Mouse (Mus musculus) thymus, adult 2 months (tissue): ENCODE results near the gene Gpr87. TPM values are rescaled to one million over a fixed set of nuclear protein-coding genes. Genes with fewer than 3 reads are reported as not detected.
A peak's percentile ranks its signal among the peaks of the same experiment; 100 is the strongest.

Experiments
- DNase-seq: peaks from one replicate; pipeline ENCODE4 v3.0.0; 2021
- H3K27ac ChIP-seq: fragments of 200-500 bp; 2 replicates; pipeline ENCODE4 v1.5.1; 2012; ENCODE audit warnings: low read length, control low read depth; ENCODE audit not compliant: control insufficient read depth, insufficient read depth
- H3K27me3 ChIP-seq: fragments of 200-500 bp; 2 replicates; pipeline ENCODE4 v1.6.1; 2012; ENCODE audit warnings: mild to moderate bottlenecking, low read length, moderate library complexity, mixed read lengths; ENCODE audit not compliant: control insufficient read depth, insufficient read depth
- H3K36me3 ChIP-seq: fragments of 200-500 bp; 2 replicates; pipeline ENCODE4 v1.6.1; 2012; ENCODE audit warnings: mild to moderate bottlenecking, low read length, moderate library complexity; ENCODE audit not compliant: control insufficient read depth, insufficient read depth
- H3K4me1 ChIP-seq: fragments of 200-500 bp; replicated peaks from 2 replicates; pipeline ENCODE4 v1.6.1; 2012; ENCODE audit warnings: low read length; ENCODE audit not compliant: control insufficient read depth, insufficient read depth
- H3K4me3 ChIP-seq: fragments of 200-500 bp; 2 replicates; pipeline ENCODE4 v1.5.1; 2012; ENCODE audit warnings: mild to moderate bottlenecking, low read length, control low read depth, moderate library complexity; ENCODE audit not compliant: control insufficient read depth, insufficient read depth
- CTCF ChIP-seq: fragments of 200-500 bp; IDR thresholded peaks from 2 replicates; pipeline ENCODE4 v1.5.1; 2012; ENCODE audit warnings: mild to moderate bottlenecking, control low read depth, low read length, moderate library complexity, borderline replicate concordance; ENCODE audit not compliant: control insufficient read depth, poor library complexity, insufficient read depth; ENCODE audit errors: extremely low read depth
- POLR2A ChIP-seq: fragments of 200-500 bp; IDR thresholded peaks from 2 replicates; pipeline ENCODE4 v1.6.1; 2012; ENCODE audit warnings: mild to moderate bottlenecking, low read length, control low read depth, moderate library complexity; ENCODE audit not compliant: control insufficient read depth, poor library complexity, insufficient read depth; ENCODE audit errors: extremely low read depth
- WGBS: fragments of 180-500 bp; shearing (Covaris S2); methylation state at CpG from one replicate; pipeline ENCODE4 v1.1.7; 2018; 5-methylcytosine and 5-hydroxymethylcytosine counted together
- polyA plus RNA-seq: library from polyadenylated mRNA; depleted of rRNA; stranded (reverse); fragments of >200 nt; gene quantifications from 2 replicates; pipeline ENCODE4 v1.2.3, GENCODE M21; 2012

Gpr87 gene
- polyA plus RNA-seq, 1 experiment, result 3.7 TPM

- no peak for TF ChIP-seq CTCF
- TF ChIP-seq POLR2A, result no peak
- no peak overlapping the region for H3K4me3 ChIP-seq
- peaks cover 20% of the 10 kb centered on the region for H3K4me1 ChIP-seq
- H3K27me3 ChIP-seq, result no peaks in the 10 kb centered on the region
- no peaks in the 10 kb centered on the region for H3K36me3 ChIP-seq
- H3K27ac ChIP-seq, result no peak overlapping the region
- DNase-seq, result peak; percentile 45
- 72% methylated on average over 4 of the region's 4 CpGs for WGBS
Measured at GRCm38 (mm10) chr3:59208650-59209548, 14.0 kb upstream of the Gpr87 start.

- Histone ChIP-seq H3K36me3 (no peaks in the 10 kb centered on the region), H3K4me1 (peaks cover 34% of the 10 kb centered on the region), H3K27ac (no peak overlapping the region), H3K27me3 (no peaks in the 10 kb centered on the region), H3K4me3 (no peak overlapping the region)
- TF ChIP-seq POLR2A (no peak), CTCF (no peak)
- 8% methylated on average over 4 of the region's 4 CpGs for WGBS
- DNase-seq, result peak; percentile 47
Measured at GRCm38 (mm10) chr3:59205941-59206340, 11.0 kb upstream of the Gpr87 start.

DNA sequence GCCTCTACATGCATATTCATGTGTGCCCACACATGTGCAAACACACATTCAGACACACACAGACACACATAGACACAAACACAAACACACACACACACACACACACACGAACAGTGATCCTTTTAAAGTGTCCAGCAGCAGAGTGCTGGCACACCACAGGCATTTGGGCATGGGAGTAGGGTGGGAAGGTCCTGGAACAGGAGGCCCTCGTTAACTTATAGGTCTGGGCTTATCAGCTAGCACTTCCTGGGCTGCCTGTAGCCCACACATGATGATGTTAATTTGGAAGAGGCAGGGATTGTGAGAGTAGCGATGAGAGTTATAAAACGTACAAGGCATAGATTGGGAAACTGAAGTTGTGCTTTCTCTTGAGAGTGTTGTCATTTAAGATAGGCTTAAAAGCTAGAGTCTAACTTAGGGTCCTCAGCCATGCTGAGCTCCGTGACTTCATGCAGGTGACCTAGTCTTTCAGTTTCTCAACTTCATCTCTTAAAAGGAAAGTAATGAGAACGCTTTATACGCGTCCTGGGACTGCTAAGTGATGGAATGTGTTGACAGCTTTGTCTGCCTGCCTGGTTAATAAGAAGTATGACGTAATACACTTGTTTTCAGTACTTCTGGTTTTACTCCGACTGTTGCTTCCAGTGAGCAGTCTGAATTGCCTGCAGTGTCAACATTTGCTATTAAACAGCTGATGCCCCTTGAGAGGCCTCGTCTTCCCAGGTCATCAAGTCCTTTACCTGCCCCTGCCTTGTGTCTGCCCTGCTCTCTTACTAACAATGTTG is 10.0 kb upstream of the Gpr87 start:
- WGBS, result 90% methylated on average over 11 of the region's 11 CpGs

DNA sequence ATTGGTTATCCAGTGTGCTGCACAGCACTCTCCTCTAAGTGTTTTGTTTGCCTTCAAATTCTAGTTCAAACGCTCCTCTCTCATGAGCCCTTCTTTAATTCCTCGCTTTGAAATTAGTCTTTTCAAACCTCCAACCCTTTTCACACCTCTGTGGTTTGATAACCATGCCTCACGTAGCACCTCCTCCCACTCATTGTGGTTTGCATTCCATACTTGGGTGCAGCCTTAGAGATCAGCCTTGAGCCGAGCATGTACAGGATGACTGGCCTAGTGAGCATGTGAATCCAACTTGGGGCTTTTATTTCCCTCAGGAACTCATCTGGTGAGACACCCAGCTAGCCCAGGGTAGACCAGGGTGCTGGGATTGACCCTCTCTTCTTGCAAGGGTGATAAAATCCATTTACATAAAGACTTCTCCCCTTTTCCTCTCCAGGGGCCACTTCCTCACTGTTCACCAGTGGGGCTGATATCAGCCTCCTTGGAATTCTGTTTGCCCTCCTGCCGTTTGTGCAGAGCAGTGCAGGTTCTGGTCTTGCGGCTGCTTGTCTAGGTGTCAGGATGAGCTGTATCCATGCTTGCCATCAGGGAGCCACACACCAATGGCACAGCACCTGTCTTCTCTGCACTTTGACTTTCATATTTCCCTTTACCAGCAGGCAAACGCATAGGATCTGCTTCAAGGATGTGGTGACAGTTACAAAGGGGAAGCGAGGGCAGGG is 9.1 kb upstream of the Gpr87 start:
- TF ChIP-seq POLR2A (no peak), CTCF (no peak)
- Histone ChIP-seq H3K27me3 (no peaks in the 10 kb centered on the region), H3K27ac (no peak overlapping the region), H3K36me3 (no peaks in the 10 kb centered on the region), H3K4me3 (no peak overlapping the region), H3K4me1 (peaks cover 42% of the 10 kb centered on the region)
- no peak for DNase-seq
- 32% methylated on average over 8 of the region's 8 CpGs for WGBS

More for the DNA sequence above, 10.0 kb upstream of the Gpr87 start:
- no peaks in the 10 kb centered on the region for H3K36me3 ChIP-seq
- no peak overlapping the region for H3K4me3 ChIP-seq
- no peak for TF ChIP-seq POLR2A
- no peak for TF ChIP-seq CTCF
- DNase-seq, result no peak
- H3K27me3 ChIP-seq, result no peaks in the 10 kb centered on the region
- H3K27ac ChIP-seq, result no peak overlapping the region
- peaks cover 41% of the 10 kb centered on the region for H3K4me1 ChIP-seq

- Histone ChIP-seq H3K4me1 (peaks cover 14% of the 10 kb centered on the region), H3K27me3 (no peaks in the 10 kb centered on the region), H3K4me3 (no peak overlapping the region), H3K36me3 (no peaks in the 10 kb centered on the region), H3K27ac (no peak overlapping the region)
- 94% methylated on average over 4 of the region's 4 CpGs for WGBS
- TF ChIP-seq CTCF (no peak), POLR2A (no peak)
- DNase-seq, result no peak
Measured at GRCm38 (mm10) chr3:59197329-59197948, 2.5 kb upstream of the Gpr87 start.
